Mouse (Mus musculus) thymus, adult 2 months (tissue): ENCODE results near the gene Ttc7b.

ENCODE experiments used
- CTCF ChIP-seq: fragments of 200-500 bp; IDR thresholded peaks from 2 replicates; pipeline ENCODE4 v1.5.1; 2012; ENCODE audit warnings: mild to moderate bottlenecking, control low read depth, low read length, moderate library complexity, borderline replicate concordance; ENCODE audit not compliant: control insufficient read depth, poor library complexity, insufficient read depth; ENCODE audit errors: extremely low read depth
- POLR2A ChIP-seq: fragments of 200-500 bp; IDR thresholded peaks from 2 replicates; pipeline ENCODE4 v1.6.1; 2012; ENCODE audit warnings: mild to moderate bottlenecking, low read length, control low read depth, moderate library complexity; ENCODE audit not compliant: control insufficient read depth, poor library complexity, insufficient read depth; ENCODE audit errors: extremely low read depth

DNA sequence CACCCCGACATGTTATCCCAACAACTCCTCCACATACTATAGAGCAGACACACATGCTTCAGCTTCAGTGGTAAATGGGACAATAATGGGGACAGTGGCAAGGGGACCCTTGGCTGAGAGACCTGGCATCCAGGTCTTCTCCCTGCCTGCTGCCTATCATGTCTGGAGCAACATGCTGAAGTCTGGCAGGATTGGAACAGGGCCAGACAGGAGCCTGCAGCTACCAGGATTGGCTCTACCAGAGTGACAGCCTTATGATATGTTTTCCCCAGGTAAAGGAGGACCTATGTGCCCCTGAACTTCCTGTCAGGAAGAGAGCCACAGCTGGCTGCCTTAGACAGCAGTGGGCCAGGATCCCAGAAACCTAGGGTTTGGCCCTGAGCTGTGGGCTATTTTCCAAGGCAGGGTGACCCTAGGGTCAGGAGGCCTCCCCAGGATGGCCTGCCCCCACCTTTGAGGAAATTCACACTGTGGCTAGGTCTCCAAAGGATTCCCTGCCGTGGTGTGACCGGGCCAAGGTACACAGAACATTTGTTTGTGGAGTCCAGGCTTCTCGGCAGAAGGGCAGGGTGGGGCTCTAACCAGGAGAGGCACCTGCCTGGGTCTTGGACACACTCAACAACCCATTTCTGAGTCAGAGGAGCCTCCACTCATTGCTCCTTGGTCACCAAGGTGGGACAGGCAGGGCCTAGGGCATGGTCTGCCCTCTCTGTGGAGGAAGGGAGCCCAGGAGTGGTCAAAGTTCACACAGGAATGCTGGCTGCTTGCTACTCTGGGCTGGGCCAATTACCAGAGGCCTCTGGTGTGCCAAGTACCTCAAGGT lies 239.4 kb downstream of the Ttc7b start:
- TF ChIP-seq CTCF (no peak), POLR2A (no peak)
